Mouse (Mus musculus) left cerebral cortex, adult 2 months (tissue): Measurements from ENCODE around the gene Adk. TPM values are rescaled to one million over a fixed set of nuclear protein-coding genes. Genes with fewer than 3 reads are reported as not detected.
A peak's percentile ranks its signal among the peaks of the same experiment; 100 is the strongest.

Experiments used
- DNase-seq, 2 experiments: peaks; one replicate each; pipeline ENCODE4 v3.0.0; 2021 to 2022; ENCODE audit warnings: low spot score in 2 of 2, mixed read lengths in 1 of 2; ENCODE audit errors: extremely low spot score in 1 of 2
- H3K27ac ChIP-seq: fragments of 200-600 bp; 2 replicates; pipeline ENCODE4 v1.8.1; 2022
- H3K4me3 ChIP-seq: fragments of 200-600 bp; 2 replicates; pipeline ENCODE4 v1.8.1; 2022
- CTCF ChIP-seq: fragments of 200-600 bp; IDR thresholded peaks from 2 replicates; pipeline ENCODE4 v1.8.1; 2022; ENCODE audit warnings: antibody characterized with exemption, mild to moderate bottlenecking, moderate library complexity
- intact Hi-C: fragments of 180-260 bp; cut with DNase I; formaldehyde crosslinking; loops from one replicate; pipeline ENCODE4 v1.15.1; 2025
- total RNA-seq, 2 experiments: library from RNA; stranded (reverse); gene quantifications; 2 replicates each; pipeline ENCODE4 v1.2.3; 2021

The Adk gene
- total RNA-seq, 2 experiments from 2014 or later: 59.5 to 69.6 TPM

DNA sequence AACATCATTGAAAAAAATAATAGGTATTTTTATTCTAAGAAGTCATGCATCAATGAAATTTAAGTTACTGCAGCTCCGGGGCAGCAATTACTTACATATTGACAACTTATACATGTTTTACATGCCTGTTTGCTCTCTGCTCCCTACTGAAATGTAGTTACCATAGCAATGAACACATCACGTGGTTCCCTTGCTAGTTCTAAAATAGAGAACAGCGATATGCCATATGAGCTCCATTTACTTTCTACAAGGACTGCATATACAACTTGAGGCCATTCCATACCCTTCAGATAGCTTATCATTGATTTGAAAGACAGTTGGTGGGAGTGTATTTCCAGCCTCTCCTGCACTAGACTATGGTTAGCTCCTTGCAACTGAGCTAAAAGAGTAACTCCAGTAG, 290.6 kb downstream of the Adk start:
- Histone ChIP-seq H3K27ac (no peak overlapping the region), H3K4me3 (no peak overlapping the region)
- no peak for TF ChIP-seq CTCF
- DNase-seq: no peak
- intact Hi-C loops: no loop called here

DNA sequence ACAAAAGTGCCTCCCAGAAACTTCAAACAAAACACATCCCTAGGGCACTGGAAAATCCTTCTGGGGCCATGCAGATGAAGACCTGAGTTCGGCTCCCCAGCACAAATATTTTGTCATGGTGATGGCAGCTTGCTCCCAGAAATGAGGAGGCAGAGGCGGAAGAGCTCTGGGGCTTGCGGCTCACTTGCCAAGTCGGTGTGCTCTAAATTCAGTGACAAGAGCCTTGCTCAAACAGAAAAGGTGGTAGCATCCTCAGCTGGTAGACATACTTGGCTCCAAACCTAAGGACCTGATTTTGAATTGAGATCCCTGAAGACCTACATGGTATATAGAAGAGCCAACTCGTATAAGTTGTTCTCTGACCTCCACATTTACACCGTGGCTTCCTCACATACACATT, 292.5 kb downstream of the Adk start:
- Histone ChIP-seq H3K27ac (no peak overlapping the region), H3K4me3 (no peak overlapping the region)
- no peak for TF ChIP-seq CTCF
- intact Hi-C loops: no loop called here
- DNase-seq: no peak

DNA sequence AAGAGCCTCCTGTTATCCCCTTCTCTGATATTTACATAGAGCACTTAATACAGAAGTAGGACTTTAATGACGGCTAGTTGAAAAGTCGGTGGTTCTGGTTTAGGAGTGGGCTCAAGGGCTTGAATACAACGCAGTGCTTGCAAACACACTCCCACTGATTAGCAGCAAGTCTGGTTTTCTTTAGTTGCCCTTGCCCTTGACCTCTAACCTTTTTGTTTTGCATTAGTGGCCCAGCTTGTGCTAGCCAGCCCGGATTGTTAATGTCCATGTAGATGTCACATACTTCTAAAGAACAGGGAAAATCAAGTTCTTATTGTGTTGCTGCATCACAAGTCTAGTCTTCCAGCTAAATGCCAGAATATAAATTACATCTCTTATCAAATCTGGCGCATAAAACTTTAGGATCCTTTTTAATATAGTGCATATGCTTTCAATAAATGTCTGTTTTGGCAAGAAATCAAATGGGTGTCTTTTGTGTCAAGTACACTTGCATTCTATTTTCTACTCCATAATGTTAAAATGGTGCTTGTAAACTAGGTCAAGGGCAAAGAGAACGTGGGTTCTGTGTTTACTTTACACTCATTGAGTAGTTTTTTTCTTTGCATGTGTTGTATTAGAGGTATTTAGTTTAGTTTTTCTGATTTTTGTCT, 296.4 kb downstream of the Adk start:
- DNase-seq: no peak
- intact Hi-C loops: no loop called here
- Histone ChIP-seq H3K27ac (no peak overlapping the region), H3K4me3 (no peak overlapping the region)
- TF ChIP-seq CTCF: no peak

DNA sequence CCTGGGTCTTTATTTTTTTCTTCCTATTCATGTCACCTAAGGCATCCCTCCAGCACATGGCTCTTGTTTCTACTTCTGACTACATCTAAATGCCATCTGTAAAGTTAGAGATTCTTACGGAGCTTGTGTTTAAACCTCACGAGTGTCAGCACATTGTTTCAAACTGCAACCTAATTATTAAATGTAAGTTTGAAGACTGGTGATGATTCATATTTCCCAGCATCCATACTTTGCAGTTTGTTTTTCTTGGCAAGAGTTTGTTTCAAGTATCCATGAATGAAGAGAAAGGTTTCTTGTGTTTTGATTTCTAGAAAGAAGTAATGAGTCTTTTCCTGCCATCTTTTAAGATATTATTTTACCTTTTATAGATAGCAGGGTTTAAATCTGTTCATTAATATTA, 299.3 kb downstream of the Adk start:
- Histone ChIP-seq H3K4me3 (no peak overlapping the region), H3K27ac (no peak overlapping the region)
- no peak for DNase-seq
- no peak for TF ChIP-seq CTCF
- intact Hi-C loops: no loop called here

DNA sequence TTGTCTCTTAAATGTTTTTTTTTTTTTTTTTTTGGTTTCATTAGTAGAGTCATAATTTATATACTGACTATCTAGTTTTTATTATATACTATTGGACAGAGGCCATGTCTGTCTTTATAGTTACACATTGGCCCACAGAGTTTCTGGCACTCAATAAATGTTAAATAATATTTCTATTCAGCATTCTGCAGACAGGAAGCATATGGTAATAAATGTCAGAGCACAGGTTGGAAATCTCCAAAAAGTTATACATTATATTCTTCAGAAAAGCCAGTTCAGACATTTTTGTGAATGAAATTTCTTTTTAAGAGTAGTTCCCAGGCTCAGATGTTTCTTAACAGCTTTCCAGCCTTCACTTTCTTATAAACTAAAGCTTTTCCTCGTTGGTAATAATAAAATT, 303.9 kb downstream of the Adk start:
- H3K27ac ChIP-seq: no peak overlapping the region
- H3K4me3 ChIP-seq: no peak overlapping the region
- TF ChIP-seq CTCF: no peak
- intact Hi-C loops: no loop called here
- DNase-seq: no peak

DNA sequence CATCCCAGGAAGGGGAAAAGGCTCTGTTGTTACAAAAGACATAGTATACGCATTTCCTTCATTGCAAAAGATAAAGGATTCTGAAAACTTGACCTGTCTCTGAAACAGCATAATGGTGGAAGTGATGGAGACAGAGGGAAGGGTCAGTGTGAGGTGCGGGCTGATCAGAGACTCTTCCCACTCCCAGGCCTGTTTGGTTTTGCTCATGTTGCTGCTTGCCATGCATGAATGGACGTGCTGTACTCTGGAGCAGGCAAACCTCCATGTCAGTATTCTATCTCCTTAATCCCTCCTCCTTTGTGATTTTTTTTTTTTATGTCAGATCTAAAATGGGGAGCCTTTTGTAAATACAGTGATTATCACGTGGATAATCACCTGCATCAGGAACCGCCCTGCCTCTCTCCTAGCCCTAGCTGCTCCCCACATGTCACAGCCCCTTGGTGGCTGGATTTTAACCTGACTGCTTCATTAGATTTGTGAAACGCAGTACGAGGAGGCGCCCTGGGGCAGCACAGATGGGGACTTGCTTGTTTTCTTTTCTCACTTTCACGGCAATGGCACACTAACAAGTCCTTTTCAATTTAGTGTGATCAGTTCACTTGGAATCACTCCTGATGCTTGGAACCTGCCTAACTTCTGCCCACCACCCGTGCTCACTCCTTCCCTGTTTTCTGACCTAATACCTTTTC, 307.0 kb downstream of the Adk start:
- intact Hi-C loops: no loop called here
- H3K27ac ChIP-seq: peak overlapping the region; percentile 17; the same call in 1 of the 2 replicates

DNA sequence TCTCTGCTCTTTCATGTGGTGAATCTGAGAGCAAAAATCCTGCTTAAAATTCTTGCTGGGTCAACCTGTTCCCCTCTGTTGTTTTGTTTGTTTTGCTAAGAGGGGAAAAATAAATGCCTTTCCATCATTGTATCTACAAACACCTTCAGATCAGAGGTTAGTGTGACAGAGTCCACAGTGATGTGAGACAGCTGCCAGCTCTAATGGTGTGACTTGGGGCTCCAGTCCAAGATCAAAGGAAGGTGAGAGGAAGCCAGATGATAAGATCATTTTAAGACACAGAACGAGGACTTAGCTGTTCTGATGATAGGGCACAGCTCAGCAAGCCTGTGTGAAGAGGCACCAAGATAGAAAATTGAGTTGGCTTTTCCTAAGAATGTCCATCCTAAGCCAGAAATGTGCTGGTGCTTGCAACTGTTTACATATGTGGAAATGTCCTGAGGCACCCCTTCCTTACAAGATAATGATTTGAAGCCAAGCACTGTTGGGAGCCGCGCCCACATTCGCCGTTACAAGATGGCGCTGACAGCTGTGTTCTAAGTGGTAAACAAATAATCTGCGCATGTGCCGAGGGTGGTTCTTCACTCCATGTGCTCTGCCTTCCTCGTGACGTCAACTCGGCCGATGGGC, 307.6 kb downstream of the Adk start:
- DNase-seq: no peak
- intact Hi-C loops: no loop called here
- Histone ChIP-seq H3K4me3 (no peak overlapping the region), H3K27ac (peak overlapping the region; percentile 17; the same call in 1 of the 2 replicates)
- no peak for TF ChIP-seq CTCF

More for the DNA sequence above, 307.0 kb downstream of the Adk start:
- no peak for DNase-seq
- no peak for TF ChIP-seq CTCF
- H3K4me3 ChIP-seq: no peak overlapping the region

DNA sequence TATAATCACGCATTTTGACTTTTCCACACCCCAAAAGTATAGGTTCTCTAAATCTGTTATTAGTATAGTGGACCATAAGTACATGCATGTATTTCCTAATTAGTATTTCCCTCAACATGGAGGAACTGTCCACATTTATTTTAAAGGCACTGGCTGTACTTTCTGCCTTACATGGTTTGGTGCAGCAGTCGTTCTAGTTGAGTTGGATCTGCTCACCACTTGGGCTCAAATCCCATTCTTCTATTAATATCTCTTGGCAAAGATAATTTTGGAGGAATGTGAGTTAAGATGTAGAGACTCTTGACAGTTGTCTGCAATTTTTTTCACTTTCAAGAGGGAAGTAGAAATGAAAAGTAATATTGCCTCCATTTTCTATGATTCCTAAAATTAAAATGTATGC, 314.7 kb downstream of the Adk start:
- H3K27ac ChIP-seq: peak overlapping the region; percentile 60

DNA sequence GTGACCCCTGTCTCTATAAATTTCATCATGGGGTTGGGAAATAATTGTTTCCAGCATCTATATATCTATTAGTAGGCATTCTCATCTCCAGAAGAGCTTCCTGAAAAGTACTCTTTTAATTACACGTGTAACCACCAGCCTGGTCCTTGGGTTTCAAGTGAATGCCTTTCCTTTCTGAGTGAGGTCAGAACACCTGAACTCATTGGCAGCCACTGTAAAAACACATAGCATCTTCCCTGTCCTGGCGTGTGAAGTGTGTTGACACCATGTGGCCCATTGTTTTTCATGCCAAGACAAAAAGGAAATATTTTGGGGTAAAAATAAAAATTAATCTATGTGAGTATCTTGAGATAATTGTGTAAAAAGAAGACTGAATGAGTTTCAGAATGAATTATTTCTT, 316.2 kb downstream of the Adk start:
- DNase-seq: no peak
- H3K27ac ChIP-seq: peak overlapping the region; percentile 60
- no peak overlapping the region for H3K4me3 ChIP-seq
- TF ChIP-seq CTCF: no peak
- intact Hi-C loops: loop anchor here (2.0 kb wide), 2 partner anchors 58 to 130 kb away; no protein-coding TSS in a partner anchor

More for the DNA sequence above, 314.7 kb downstream of the Adk start:
- DNase-seq: no peak
- TF ChIP-seq CTCF: no peak
- intact Hi-C loops: no loop called here
- no peak overlapping the region for H3K4me3 ChIP-seq

DNA sequence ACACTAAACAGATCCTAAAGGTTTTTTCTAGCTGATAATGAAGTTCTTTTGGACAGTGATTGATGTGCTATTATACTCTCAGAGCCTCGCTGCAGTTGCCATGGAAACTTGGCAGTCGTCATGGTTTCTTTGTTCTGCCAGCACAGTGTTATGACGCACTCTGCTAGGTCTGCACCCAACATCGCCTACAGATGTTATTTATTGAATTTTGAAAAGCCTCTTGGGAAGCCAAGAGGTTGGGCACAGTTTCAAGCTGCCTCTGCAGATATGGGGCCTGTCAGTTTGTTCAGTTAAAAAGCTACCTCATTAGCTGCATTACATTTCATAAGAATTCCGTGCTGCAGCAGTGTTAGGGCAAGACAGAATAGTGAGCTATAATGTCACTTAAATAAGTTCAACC, 316.8 kb downstream of the Adk start:
- intact Hi-C loops: loop anchor here (2.0 kb wide), 2 partner anchors 58 to 130 kb away; no protein-coding TSS in a partner anchor
- no peak overlapping the region for H3K4me3 ChIP-seq
- peak; percentile 76 to 84 for DNase-seq
- TF ChIP-seq CTCF: no peak
- H3K27ac ChIP-seq: peak overlapping the region; percentile 77

DNA sequence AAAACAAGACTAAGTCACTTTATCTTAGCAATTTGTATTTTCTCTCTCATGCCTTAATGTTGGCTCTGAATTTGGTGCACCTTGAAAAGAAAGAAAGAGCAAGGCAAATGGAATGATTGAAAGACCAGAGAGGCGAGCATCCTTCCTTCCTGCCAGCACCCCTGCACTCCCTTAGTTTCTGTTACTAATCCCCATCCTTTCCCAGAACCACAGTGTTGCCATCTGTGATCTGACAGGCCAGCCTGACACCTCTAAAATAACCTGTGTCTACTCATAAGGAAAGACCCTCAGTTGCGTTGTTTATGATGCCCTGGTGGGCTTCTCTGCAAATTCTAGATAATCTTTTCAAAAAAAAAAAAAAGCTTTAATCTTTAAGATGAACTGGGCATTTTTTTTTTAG, 319.6 kb downstream of the Adk start:
- no peak overlapping the region for H3K4me3 ChIP-seq
- intact Hi-C loops: no loop called here
- peak overlapping the region; percentile 62 for H3K27ac ChIP-seq
- DNase-seq: no peak
- no peak for TF ChIP-seq CTCF

DNA sequence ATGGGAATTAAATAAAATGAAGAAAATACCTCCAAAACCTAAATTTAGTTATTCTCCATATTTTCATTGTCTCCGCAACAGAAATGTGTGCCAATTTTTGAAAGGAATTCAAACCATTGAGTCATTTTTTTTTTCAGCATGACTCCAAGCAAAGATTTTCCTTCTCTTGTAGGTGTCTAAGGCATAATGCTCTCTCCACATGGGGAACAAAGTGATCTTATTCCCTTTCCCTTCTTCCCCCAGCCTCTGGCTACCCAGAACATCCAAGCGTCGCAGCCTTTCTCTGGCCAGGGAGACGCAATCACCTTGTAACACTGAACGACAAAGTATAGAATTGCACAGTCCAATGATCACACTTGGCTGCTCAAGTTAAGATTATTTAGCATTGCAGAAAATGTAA, 320.3 kb downstream of the Adk start:
- intact Hi-C loops: no loop called here
- H3K27ac ChIP-seq: peak overlapping the region; percentile 82
- no peak for DNase-seq
- no peak overlapping the region for H3K4me3 ChIP-seq
- TF ChIP-seq CTCF: no peak
